Mouse (Mus musculus) C2C12 (cell line): ENCODE data around the gene Mycbpap.

Experiments
- CTCF ChIP-seq: IDR thresholded peaks from one replicate; pipeline ENCODE4 v1.5.1; 2011; ENCODE audit not compliant: control insufficient read depth, insufficient read depth, insufficient read length
- FOSL1 ChIP-seq: IDR thresholded peaks from one replicate; pipeline ENCODE4 v1.8.0; 2011; ENCODE audit warnings: mild to moderate bottlenecking, low read length; ENCODE audit not compliant: poor library complexity, insufficient read depth, severe bottlenecking
- MAX ChIP-seq: IDR thresholded peaks from one replicate; pipeline ENCODE4 v1.6.1; 2011; ENCODE audit warnings: mild to moderate bottlenecking, control low read depth
- MYOG ChIP-seq: IDR thresholded peaks from one replicate; pipeline ENCODE4 v1.6.1; 2011; ENCODE audit not compliant: control insufficient read depth, insufficient read length; ENCODE audit errors: extremely low read depth
- USF1 ChIP-seq: IDR thresholded peaks from one replicate; pipeline ENCODE4 v1.6.1; 2011; ENCODE audit warnings: low read depth, mild to moderate bottlenecking, control low read depth, moderate library complexity

DNA sequence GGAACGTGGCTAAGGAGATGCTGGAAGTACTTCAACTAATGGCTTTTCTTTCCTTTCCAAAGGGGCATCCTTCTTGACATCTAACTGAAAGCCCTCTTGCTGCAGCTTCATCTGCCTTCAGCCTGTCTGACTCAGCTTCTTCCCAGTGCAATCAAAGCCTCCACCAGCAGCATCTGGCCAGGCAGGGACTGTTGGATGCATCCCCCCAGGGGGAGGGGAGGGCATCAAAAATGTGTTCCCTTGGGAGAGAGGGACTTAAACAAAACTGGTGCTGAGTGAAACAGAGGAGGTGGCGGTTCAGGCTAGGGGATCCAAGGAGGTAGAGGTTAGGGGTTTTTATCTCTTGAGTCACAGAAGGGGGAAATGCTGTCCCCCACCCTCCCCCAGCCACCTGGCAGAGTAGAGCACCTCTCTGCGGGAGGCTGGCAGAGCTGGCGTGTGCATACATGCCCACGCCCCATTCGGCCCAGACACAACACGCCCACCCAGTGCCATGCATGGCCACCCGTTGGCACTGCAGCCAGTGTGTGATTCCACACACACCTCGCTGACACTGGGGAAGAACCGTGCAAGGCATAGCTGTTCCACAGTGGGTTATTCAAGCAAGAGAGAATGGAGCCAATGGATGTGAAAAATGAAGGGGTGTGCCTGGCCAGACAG, 66.3 kb downstream of the Mycbpap start:
- TF ChIP-seq CTCF (no peak), MAX (no peak), FOSL1 (no peak), USF1 (no peak), MYOG (no peak)
